Mouse (Mus musculus): ENCODE data around the gene Mrc2. TPM values are rescaled to one million over a fixed set of nuclear protein-coding genes. Genes with fewer than 3 reads are reported as not detected.

The Mrc2 gene
- polyA plus RNA-seq, 2 experiments: 0.28 to 0.80 TPM

- no peaks in the 10 kb centered on the region for H3K27me3 ChIP-seq (ENCODE audit: control insufficient read depth, insufficient read depth, low read length)
- H3K4me1 ChIP-seq (replicated peaks; ENCODE audit: control insufficient read depth in 2 of 2, insufficient read depth in 2 of 2, low read length in 1 of 2): no peaks in the 10 kb centered on the region
- ATAC-seq (ENCODE audit: insufficient read depth) (no peak), DNase-seq (ENCODE audit: low read depth in 3 of 3, low spot score in 3 of 3) (no peak)
- no peaks in the 10 kb centered on the region for H3K36me3 ChIP-seq (replicated peaks; ENCODE audit: control insufficient read depth, insufficient read depth, low read depth)
- H3K9me3 ChIP-seq (ENCODE audit: control insufficient read depth, low read length): no peaks in the 10 kb centered on the region
- 68% methylated on average over 5 of the region's 5 CpGs for WGBS (ENCODE audit: insufficient replicate concordance)
- H3K27ac ChIP-seq: no peak overlapping the region
- TF ChIP-seq CTCF (IDR thresholded peaks at IDR 0.05; ENCODE audit: low read depth): no peak
- no peak for TF ChIP-seq EP300 (IDR thresholded peaks at IDR 0.05; ENCODE audit: low read depth)
- H3K4me3 ChIP-seq (ENCODE audit: insufficient read depth in 1 of 2, low read depth in 2 of 2, low read length in 2 of 2): no peak overlapping the region
- H3K9ac ChIP-seq (replicated peaks): no peak overlapping the region
- H3K4me2 ChIP-seq (ENCODE audit: low read depth): no peak overlapping the region
These were observed 31.1 kb downstream of the Mrc2 start for GRCm38 (mm10) chr11:105323530-105323929.

GRCm38 (mm10) chr11:105327101-105327500 is 34.7 kb downstream of the Mrc2 start:
- WGBS (ENCODE audit: insufficient replicate concordance): 78% methylated on average over 3 of the region's 3 CpGs
- no peaks in the 10 kb centered on the region for H3K9me3 ChIP-seq (ENCODE audit: control insufficient read depth, low read length)

GRCm38 (mm10) chr11:105329962-105330361 is 37.5 kb downstream of the Mrc2 start:
- ATAC-seq (ENCODE audit: insufficient read depth) (no peak), DNase-seq (ENCODE audit: low read depth in 3 of 3, low spot score in 3 of 3) (no peak)
- no peak overlapping the region for H3K27ac ChIP-seq
- no peak overlapping the region for H3K4me3 ChIP-seq (ENCODE audit: insufficient read depth in 1 of 2, low read depth in 2 of 2, low read length in 2 of 2)
- H3K27me3 ChIP-seq (ENCODE audit: control insufficient read depth, insufficient read depth, low read length): no peaks in the 10 kb centered on the region
- H3K36me3 ChIP-seq (replicated peaks; ENCODE audit: control insufficient read depth, insufficient read depth, low read depth): no peaks in the 10 kb centered on the region
- H3K9ac ChIP-seq (replicated peaks): no peak overlapping the region
- H3K4me2 ChIP-seq (ENCODE audit: low read depth): no peak overlapping the region
- no peaks in the 10 kb centered on the region for H3K4me1 ChIP-seq (replicated peaks; ENCODE audit: control insufficient read depth in 2 of 2, insufficient read depth in 2 of 2, low read length in 1 of 2)
- 65% methylated on average over 9 of the region's 9 CpGs for WGBS (ENCODE audit: insufficient replicate concordance)
- H3K9me3 ChIP-seq (ENCODE audit: control insufficient read depth, low read length): no peaks in the 10 kb centered on the region
- TF ChIP-seq CTCF (IDR thresholded peaks at IDR 0.05; ENCODE audit: low read depth): no peak

More at GRCm38 (mm10) chr11:105327101-105327500, 34.7 kb downstream of the Mrc2 start:
- no peak overlapping the region for H3K27ac ChIP-seq
- H3K9ac ChIP-seq (replicated peaks): no peak overlapping the region
- no peak overlapping the region for H3K4me2 ChIP-seq (ENCODE audit: low read depth)
- no peaks in the 10 kb centered on the region for H3K27me3 ChIP-seq (ENCODE audit: control insufficient read depth, insufficient read depth, low read length)
- no peak for DNase-seq (ENCODE audit: low read depth in 3 of 3, low spot score in 3 of 3)
- H3K36me3 ChIP-seq (replicated peaks; ENCODE audit: control insufficient read depth, insufficient read depth, low read depth): no peaks in the 10 kb centered on the region
- no peaks in the 10 kb centered on the region for H3K4me1 ChIP-seq (replicated peaks; ENCODE audit: control insufficient read depth in 2 of 2, insufficient read depth in 2 of 2, low read length in 1 of 2)
- no peak for ATAC-seq (ENCODE audit: insufficient read depth)
- H3K4me3 ChIP-seq (ENCODE audit: insufficient read depth in 1 of 2, low read depth in 2 of 2, low read length in 2 of 2): no peak overlapping the region
- no peak for TF ChIP-seq EP300 (IDR thresholded peaks at IDR 0.05; ENCODE audit: low read depth)
- TF ChIP-seq CTCF (IDR thresholded peaks at IDR 0.05; ENCODE audit: low read depth): no peak

- no peaks in the 10 kb centered on the region for H3K27me3 ChIP-seq (ENCODE audit: control insufficient read depth, insufficient read depth, low read length)
- no peaks in the 10 kb centered on the region for H3K4me1 ChIP-seq (replicated peaks; ENCODE audit: control insufficient read depth in 2 of 2, insufficient read depth in 2 of 2, low read length in 1 of 2)
- ATAC-seq (ENCODE audit: insufficient read depth) (no peak), DNase-seq (ENCODE audit: low read depth in 3 of 3, low spot score in 3 of 3) (no peak)
- H3K27ac ChIP-seq: no peak overlapping the region
- no peak overlapping the region for H3K9ac ChIP-seq (replicated peaks)
- no peak for TF ChIP-seq EP300 (IDR thresholded peaks at IDR 0.05; ENCODE audit: low read depth)
- TF ChIP-seq CTCF (IDR thresholded peaks at IDR 0.05; ENCODE audit: low read depth): no peak
- no peaks in the 10 kb centered on the region for H3K9me3 ChIP-seq (ENCODE audit: control insufficient read depth, low read length)
- no peak overlapping the region for H3K4me2 ChIP-seq (ENCODE audit: low read depth)
- no peaks in the 10 kb centered on the region for H3K36me3 ChIP-seq (replicated peaks; ENCODE audit: control insufficient read depth, insufficient read depth, low read depth)
- no peak overlapping the region for H3K4me3 ChIP-seq (ENCODE audit: insufficient read depth in 1 of 2, low read depth in 2 of 2, low read length in 2 of 2)
- 62% methylated on average over 3 of the region's 3 CpGs for WGBS (ENCODE audit: insufficient replicate concordance)
These were observed 38.7 kb downstream of the Mrc2 start for GRCm38 (mm10) chr11:105331129-105331528.

GRCm38 (mm10) chr11:105331732-105332131 is 39.3 kb downstream of the Mrc2 start:
- no peaks in the 10 kb centered on the region for H3K4me1 ChIP-seq (replicated peaks; ENCODE audit: control insufficient read depth in 2 of 2, insufficient read depth in 2 of 2, low read length in 1 of 2)
- ATAC-seq (ENCODE audit: insufficient read depth) (no peak), DNase-seq (ENCODE audit: low read depth in 3 of 3, low spot score in 3 of 3) (no peak)
- TF ChIP-seq CTCF (IDR thresholded peaks at IDR 0.05; ENCODE audit: low read depth): no peak
- no peak for TF ChIP-seq EP300 (IDR thresholded peaks at IDR 0.05; ENCODE audit: low read depth)
- H3K27me3 ChIP-seq (ENCODE audit: control insufficient read depth, insufficient read depth, low read length): no peaks in the 10 kb centered on the region
- H3K27ac ChIP-seq: no peak overlapping the region
- H3K4me3 ChIP-seq (ENCODE audit: insufficient read depth in 1 of 2, low read depth in 2 of 2, low read length in 2 of 2): no peak overlapping the region
- H3K9me3 ChIP-seq (ENCODE audit: control insufficient read depth, low read length): no peaks in the 10 kb centered on the region
- no peaks in the 10 kb centered on the region for H3K36me3 ChIP-seq (replicated peaks; ENCODE audit: control insufficient read depth, insufficient read depth, low read depth)
- 54% methylated on average over 10 of the region's 10 CpGs for WGBS (ENCODE audit: insufficient replicate concordance)
- H3K4me2 ChIP-seq (ENCODE audit: low read depth): no peak overlapping the region
- H3K9ac ChIP-seq (replicated peaks): no peak overlapping the region
